Mouse (Mus musculus) lung, adult 18-20 months (tissue): ENCODE results near the gene Myt1.
"Not testable (repeated sequence)": the region's sequence is repeated elsewhere in the genome, so short reads cannot be mapped to it uniquely, and the experiment has no call there.

ENCODE experiments used
- DNase-seq, 2 experiments: peaks; one replicate each; pipeline ENCODE4 v3.0.0; 2022; ENCODE audit warnings: mixed read lengths in 2 of 2

The Myt1 gene

GRCm38 (mm10) chr2:181781421-181781820 lies 18.3 kb downstream of the Myt1 start:
- DNase-seq, result no peak

GRCm38 (mm10) chr2:181787852-181788251 lies 24.7 kb downstream of the Myt1 start:
- no peak for DNase-seq

- no peak for DNase-seq
Measured at GRCm38 (mm10) chr2:181789396-181789795, 26.3 kb downstream of the Myt1 start.

- not testable (repeated sequence) for DNase-seq
Measured at GRCm38 (mm10) chr2:181793186-181793585, 30.1 kb downstream of the Myt1 start.

- no peak for DNase-seq
Measured at GRCm38 (mm10) chr2:181795641-181796130, 32.6 kb downstream of the Myt1 start.

- DNase-seq, result no peak
Measured at GRCm38 (mm10) chr2:181797672-181798071, 34.5 kb downstream of the Myt1 start.

GRCm38 (mm10) chr2:181829032-181829650 lies 66.0 kb downstream of the Myt1 start:
- no peak for DNase-seq

GRCm38 (mm10) chr2:181832745-181833144 lies 69.6 kb downstream of the Myt1 start:
- DNase-seq, result no peak

- DNase-seq, result peak; percentile 92 to 95
Measured at GRCm38 (mm10) chr2:181837372-181838292, 74.5 kb downstream of the Myt1 start, which contains the start of gene Pcmtd2. TSS of gene Pcmtd2 (plus strand) at chr2:181837854.

- no peak for DNase-seq
Measured at GRCm38 (mm10) chr2:181838293-181838680, 75.2 kb downstream of the Myt1 start.

GRCm38 (mm10) chr2:181845709-181846394 lies 82.7 kb downstream of the Myt1 start:
- DNase-seq, result no peak

GRCm38 (mm10) chr2:181863791-181864535 lies 100.8 kb downstream of the Myt1 start, which contains the start of gene Polr3k:
TSS of gene Polr3k (plus strand) at chr2:181864337.
- DNase-seq, result peak; percentile 96

GRCm38 (mm10) chr2:181864536-181864860 lies 101.4 kb downstream of the Myt1 start:
- no peak for DNase-seq

- peak; percentile 52 to 77 for DNase-seq
Measured at GRCm38 (mm10) chr2:181866931-181867330, 103.8 kb downstream of the Myt1 start.

- DNase-seq, result no peak
Measured at GRCm38 (mm10) chr2:181871039-181871438, 107.9 kb downstream of the Myt1 start.
